Mouse (Mus musculus) urinary bladder, adult 18-20 months (tissue): ENCODE data around the gene Aktip.

ENCODE experiments used
- DNase-seq, 2 experiments: peaks; one replicate each; pipeline ENCODE4 v3.0.0; 2022; ENCODE audit warnings: low spot score in 2 of 2, mixed read lengths in 2 of 2

The Aktip gene

DNA sequence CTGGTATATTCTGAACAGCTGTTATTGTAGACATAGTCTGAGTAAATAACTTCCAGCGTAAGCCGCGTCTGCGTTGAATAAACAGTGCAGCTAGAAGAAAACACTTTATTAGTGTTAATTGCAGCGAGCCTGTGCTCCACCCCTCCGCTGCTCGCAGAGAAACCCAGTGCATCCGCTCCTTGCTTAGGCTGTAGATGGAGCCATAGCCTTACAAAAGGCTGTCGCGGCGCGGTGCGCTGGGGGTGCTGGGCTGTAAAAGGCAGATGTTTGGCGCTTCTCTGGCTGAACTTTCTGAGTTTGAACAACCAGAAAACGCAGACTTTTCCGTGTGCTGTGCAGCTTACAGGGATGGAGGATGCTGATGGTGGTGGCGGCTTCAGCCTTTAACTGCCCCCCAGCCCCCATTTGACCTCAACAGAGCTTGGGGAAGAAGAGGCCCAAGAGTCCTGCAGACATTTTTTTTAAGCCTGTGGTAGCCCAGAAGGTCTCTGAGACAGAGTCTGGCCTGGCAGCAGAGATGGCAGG, 8.9 kb downstream of the Aktip start:
- DNase-seq: peak; percentile 40 to 44

DNA sequence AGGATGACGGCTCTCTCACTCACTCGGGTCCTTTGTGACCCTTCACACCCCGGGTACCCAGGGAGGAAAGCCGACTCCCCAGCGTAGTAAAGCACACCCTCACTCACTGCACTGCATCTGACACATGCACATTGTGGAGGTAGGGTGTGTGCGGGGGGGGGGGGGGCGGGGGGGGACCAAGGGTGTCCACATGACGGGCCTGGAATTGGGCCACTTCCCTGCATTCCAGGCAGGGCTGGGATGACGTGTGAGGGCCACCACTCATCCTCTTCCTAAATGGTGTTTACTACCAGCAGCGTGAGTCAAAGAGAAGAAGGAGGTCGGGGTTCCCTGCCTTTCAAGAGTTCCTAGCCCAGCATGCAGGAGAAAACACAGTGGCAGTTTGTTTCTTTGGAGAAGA, 11.6 kb downstream of the Aktip start:
- DNase-seq: no peak

DNA sequence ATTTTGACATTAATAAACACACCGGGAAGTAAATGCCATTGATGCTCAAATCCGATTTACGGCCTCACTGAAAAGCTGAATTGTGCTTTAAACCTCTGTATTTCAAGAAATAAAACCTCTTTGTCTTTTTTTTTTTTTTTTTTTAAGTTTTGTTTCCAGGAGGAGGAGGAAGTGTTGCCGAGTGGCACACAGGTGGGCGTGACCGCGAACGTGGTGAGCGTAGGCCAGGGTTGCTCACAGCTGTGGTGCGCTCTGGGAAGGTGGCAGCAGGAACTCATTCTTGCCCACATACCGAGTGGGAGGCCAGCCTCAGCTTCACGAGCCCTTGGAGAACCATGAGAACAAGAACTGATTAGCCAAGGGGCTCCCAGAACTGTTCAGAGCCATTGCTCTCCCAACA, 13.4 kb downstream of the Aktip start:
- no peak for DNase-seq

DNA sequence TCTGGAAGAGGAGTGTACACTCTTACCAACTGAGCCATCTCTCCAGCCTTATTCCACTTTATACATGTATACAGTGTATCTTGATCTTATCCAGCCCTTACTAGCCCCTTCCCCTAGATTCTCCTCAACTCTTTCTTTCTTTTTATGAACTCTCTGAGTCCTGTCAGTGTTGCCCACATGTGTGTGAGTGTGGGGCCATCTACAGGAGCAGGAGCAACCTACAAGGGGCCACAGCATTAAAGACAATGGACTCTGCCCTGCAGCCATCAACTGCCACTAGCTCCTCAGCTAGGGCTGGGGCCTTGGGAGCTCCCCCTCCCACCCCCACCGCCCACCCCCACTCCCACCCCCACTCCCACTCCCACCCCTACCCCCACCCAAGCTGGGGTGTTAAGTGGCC, 22.1 kb downstream of the Aktip start:
- DNase-seq: no peak

DNA sequence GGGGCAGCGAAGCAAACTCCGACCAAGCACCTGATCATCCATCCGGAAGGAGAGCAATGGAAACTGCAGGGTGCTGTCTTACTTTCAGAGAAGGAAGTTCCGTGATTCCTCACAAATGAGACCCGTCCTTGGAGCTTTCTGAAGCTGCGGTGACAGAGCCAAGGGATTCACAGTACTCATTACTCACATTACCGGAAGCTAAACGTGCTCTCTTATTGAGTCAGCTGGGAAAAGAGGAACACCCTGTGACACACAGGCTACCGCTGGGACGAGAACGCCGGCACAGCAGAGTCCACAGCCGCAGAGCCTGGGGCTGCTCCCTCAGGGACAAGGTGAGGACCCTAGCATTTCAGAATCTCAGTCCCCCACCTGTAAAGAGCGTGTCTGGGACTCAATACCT, 23.6 kb downstream of the Aktip start:
- no peak for DNase-seq

DNA sequence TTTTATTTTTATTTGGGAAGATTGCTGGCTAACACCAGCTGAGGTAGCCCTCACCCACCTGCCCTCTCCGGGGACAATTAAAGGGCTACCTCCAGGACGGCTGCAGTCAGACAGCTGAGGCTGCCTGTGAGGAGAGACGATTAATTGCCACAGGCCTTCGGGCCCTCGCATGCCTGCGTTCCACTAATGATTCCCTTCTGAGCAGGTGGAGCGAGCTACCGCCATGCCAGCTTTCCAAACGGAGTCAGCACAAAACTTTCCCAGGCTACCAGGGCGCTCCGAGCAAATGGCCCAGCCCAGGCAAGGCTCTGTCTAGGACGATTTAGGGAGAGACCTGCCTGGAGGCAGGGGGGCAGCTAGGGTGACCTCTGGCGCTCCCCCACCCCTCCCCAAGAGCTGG, 28.2 kb downstream of the Aktip start:
- no peak for DNase-seq

DNA sequence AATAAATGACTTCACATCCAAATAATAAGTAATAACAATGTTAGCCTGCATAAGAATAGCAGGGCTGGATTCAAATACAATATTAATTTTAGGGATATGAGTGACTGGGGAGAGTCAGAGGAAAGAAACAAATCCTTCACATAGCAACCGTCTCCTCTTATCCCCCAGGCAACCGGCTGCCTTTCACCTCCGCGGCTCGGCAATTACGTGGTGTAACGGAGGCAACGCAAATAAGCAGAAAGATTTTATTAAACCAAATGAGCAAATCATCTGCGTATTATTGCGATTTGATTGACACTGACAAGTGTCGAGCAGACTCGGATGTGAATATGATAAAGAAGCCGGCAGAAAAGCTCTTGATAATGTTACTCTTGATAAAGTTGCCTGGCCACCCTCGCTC, 28.9 kb downstream of the Aktip start:
- DNase-seq: no peak

DNA sequence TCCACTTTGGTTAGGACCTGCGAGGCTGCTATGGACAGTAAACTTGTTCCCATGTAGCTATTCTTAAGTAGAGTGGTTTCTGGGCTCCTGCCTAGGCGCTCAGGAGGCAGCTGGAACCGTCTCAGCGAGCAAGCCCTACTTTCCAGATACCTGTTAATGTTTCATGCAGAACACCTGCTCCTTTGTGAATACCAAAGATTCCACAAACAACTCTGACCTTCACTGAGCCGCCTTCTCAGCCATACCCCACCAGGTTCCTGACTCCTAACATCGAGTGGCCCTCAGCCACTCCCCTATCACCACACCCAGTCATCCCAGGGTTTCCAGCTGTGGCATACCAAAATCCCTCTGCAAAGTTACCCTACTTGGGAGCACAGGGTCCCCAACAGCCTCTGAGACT, 29.6 kb downstream of the Aktip start:
- DNase-seq: no peak

DNA sequence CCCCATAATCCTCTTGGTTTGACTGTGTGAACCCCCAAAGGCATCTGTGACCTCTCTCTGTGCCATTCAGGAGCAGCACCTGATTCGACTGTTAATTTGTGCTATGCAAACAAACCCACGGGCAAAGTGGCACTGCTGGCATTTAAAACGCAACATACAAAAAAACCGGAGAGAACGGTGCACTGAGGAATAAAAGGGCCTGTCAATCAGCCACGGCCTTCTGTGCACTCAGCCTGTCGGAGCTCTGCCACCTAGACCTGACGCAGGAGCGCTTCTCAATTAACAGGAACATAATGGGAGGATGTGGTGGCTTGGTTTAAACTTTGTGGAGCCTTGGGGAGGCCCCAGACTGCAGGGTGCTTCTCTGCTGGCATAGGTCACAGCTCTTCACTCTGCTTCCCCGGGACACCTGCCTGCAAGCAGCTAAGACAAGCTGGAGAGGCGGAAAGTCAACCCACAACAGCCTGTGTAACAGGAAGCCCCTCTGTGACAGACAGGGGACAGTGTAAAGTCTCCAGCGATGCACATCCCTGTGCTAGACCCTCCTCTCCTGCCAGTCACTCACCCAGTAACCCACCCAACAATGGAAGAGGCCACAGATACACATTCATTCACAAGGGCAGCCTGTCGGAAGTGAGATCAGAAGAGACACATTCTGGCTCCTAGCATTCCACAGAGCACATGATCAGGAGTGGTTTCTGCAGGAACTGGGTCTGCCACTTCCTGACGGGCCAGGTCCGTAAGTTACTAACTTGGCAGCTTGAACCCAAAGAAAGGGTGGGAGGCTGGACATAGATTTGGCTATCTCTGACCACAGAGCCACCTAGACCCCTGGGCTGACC, 39.6 kb downstream of the Aktip start:
- DNase-seq: no peak

DNA sequence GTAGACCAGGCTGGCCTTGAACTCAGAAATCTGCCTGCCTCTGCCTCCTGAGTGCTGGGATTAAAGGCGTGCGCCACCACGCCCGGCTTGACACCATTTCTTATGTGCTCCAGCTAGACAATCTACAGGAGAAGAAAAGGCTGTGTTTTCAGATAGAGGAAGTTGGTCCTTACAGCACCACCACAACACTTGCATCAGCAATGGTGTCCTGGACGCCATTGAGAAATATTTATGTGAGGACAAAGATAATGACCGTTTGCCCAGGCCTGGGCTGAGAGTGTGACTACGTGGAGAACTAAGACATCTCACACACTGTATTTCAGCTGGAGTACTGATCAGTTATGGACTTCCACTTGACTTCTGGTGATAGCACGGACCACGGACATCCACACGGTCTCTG, 41.2 kb downstream of the Aktip start:
- DNase-seq: no peak

DNA sequence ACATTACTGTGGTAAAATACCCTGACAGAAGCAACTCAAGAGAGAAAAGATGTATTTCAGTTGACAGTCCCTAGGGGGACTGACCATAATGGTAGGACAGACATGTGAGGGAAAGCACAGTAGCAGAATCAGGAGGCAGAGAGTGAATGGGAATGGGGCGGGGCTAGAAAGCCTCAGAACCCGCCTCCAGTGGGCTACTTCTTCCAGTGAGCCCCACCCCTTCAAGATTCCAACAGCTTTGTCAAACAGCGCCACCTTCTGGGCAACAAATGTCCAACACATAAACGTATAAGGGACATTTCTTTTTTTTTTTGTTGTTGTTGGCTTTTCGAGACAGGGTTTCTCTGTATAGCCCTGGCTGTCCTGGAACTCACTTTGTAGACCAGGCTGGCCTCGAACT, 45.2 kb downstream of the Aktip start:
- no peak for DNase-seq

DNA sequence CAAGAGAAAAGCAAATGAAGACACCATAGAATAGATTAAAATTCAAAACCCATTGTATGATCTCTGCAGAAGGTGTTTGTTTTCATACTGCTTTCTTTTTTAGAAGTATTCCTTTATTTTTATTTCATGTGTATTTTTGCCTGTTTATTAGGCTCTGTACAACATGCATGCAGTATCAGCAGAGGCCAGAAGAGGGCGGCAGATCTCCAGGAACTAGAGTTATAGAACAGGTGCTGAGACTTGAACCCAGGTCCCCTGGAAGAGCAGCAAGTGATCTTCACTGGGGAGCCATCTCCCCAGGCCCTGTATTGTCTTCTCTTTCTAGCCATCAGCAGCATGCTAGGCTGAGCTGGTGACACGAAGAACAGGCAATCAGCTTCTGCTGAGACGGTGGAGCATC, 45.9 kb downstream of the Aktip start:
- DNase-seq: no peak

DNA sequence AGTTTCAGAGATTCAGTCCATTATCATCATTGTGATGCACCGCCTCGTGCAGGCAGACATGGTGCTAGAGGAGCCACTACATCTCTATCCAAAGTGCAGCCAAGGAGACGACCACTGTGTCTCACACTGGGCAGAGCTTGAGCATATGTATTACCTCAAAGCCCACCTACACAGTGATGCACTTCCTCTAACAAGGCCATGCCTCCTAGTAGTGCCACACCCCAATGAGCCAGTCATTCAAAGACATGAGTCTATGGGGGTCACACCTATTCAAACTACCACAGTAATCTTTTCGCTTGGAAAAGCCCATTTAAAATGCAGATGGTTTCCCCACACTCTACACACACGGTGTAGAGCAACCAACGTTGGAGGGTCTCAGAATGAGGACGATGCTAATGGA, 48.2 kb downstream of the Aktip start:
- DNase-seq: no peak

DNA sequence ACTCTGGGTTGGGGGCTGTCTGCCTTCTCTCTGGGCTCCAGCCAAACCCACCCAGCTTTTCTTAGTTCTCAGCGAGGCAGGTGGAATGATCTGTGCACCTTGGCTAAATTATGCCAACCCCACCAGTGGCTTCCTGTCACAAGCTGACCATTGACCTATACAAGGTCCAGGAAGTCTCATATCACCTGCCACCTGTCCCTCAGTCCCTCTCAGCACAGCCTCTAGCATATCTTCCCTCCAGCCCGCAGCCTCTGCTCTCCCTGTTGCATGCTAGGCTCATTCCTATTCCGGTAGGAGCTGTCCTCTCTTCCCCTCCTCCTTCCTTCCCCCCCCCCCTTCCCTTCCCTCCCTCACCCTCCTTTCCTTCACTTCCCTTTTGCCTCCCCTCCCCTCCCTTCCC, 50.5 kb downstream of the Aktip start:
- no peak for DNase-seq

DNA sequence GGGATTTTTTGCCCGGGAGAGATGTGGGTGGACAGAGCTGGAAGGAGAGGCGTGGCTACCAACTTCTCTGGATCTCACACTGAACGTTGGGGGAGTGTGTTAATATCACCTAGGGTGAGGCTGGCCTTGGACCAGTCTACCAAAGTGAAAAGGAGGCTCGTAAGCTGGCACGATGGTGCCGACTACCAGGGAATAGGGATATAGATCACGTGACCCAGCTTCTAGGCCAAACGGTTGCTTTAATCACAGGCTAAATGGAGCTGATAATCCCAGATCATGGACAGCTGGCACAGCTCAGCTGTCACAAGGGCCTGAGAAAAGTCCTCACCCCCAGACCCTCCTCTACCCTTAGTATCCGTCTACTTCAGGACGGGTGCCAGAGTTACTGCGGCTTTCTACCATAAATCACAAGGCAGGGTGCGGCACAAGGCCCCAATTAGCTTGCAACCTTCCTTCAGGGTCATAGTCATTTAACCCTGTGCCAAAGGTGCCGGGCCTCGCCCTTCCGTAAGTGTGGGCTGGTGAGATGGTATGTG, 51.1 kb downstream of the Aktip start:
- DNase-seq: no peak

DNA sequence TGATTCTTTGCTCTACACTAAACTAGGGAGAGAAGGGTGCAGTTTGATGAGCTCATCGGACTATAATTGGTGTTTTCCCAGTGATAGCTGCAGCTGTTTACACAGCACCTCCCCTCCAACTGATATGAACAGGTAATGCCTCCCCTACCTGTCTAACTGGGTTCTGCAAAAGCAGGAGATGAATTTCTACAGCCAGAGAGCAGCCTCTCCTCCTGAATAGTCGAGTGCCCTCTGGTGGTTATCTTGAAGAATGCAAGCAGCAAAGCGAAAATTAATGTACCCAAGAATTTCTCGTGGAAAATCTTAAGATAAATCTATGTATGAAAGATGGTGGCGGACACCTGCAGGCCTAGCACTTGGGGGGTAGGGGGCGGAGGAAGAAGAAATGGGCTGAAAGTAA, 52.1 kb downstream of the Aktip start:
- DNase-seq: peak in 1 of 2 experiments; percentile 33

DNA sequence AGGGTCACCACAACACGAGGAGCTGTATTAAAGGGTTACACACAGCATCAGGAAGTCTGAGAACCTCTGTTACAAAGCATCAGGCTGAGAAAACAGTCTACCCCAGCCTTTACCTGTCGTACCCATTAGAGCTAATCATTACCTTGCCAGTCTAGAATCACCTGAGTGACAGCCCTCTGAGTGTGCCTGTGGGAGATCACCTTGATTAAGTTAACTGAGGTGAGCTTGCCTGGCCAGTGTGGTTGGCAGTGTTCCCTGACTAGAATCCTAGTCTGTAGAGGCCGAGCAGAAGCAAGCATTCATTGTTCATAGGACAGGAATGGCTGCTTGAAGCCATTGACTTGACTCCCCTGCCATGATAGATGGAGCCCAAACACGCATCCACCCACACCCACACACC, 58.9 kb downstream of the Aktip start:
- DNase-seq: no peak

DNA sequence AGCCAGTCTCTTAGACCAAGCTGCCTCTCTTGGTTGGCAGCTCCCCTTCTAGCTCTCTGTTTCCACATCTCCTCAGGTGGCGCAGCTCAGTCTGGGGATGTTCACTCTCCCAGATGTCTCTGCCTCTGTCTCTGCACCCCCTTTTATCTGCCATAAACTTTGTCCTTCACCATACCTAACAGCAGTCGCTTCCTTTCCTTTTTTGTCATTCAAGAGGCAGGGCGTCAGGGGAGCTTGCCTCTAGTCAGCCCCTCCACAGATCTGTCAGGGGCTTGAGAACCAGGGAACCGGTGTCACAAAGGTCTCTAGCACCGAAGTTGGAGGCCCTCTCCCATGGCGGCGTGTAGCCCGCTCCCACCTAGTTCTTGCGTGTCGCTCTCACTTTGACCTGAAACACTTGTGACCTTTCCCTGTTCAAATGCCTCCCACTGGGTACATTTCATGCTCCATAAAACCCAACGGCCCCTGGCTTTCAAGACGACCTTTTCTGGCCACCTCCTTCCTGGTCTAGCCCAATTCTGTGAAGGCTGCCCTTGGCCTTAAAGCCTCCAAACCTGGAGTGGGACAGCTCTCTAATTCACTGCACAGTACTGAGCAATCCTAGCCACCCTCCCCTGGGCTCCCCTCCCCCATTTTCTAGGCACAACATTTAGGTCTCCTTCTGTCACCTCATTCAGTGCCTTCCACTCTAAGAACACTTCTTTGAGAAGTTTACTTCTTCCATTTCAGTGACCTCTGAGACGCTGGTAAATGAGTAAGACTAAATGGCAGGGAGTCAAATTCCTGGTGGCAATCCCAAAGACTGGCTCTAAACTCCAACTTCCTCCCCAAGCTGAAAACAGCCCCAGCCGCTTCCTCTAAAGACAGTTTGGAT, 64.2 kb downstream of the Aktip start:
- DNase-seq: no peak

DNA sequence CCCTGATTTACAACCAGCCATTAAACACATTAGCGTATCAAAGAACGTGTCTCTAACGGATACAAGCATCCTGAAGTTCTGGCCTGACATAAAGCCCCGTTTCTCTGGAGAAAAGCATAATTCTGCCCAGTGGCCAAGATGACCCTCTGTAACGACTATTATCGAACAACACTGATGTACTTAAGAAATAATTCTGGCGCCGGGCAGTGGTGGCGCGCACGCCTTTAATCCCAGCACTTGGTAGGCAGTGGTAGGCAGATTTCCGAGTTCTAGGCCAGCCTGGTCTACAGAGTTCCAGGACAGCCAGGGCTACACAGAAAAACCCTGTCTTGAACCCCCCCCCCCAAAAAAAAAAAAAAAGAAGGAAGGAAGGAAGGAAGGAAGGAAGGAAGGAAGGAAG, 65.1 kb downstream of the Aktip start:
- DNase-seq: no peak

DNA sequence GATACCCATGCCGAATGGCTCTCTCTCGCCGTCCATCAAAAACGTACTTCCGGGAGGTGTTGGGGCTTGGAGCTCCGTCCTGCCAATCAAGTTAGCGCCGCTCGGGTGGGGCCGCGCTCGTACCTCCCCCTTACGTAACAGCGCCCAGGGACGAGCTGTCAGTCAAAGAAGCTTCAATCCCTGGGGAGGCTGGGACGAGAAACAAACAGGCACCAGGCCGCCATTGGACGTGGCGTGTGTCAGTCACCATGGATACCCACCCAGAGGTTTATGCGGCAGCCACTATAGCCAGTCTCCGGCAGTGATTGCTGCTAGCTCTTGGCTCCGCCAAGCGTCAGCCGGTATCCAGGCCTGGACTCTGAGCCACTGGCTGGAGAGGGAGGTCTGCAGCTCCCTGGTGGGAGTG, 65.7 kb downstream of the Aktip start:
- peak; percentile 96 to 99 for DNase-seq

DNA sequence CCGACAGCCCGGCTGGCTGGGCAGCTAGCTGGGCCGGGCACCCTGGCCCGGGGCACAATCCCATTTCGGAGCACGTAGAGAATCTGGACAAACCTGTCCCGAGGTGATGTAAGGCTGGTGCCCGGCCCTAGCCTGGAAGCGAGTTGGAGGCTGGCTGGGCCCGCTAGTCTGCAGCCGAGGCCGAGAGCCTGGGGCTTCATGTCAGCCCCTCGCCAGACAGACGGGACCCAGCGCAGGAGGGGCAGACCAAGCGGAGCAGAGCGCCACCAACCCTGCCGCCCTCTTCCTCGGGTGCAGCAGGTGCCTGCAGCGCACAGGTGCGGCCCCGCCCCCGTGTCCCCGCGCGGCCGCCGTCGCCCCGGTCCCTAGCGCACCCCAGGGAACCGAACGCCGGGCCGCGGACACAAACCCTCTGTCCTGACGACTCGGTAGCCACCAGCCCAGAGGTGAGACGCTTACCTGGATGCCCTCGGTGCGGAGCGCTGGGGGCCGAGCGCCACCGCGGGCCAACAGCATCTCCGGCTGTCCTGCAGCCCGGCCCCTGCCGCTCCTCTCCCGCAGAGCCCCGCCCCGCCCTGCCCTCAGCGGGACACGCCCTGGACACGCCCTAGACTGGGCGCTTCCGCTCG, 66.2 kb downstream of the Aktip start:
- peak in 1 of 2 experiments; percentile 67 for DNase-seq

DNA sequence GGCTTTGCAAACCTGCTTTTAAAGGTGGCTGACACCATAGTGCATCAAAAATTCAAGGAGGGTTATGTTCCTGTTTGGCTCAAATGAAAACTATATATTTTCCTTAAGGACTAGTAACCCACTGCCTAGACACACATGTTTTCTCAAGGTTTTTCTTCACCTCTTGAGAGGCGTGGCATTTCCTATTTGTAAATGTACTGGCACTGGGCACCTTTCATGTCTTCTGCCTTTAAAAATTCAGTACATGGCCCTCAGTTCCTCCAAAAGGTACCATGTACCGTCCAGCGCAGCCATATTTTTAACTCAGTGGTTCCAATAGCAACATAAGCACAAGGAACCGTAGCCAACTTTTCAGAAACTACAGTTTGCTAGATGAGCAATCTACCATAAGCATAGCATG, 67.0 kb downstream of the Aktip start:
- DNase-seq: no peak
